Mouse (Mus musculus) limb, embryonic 15.5 days (tissue): Measurements from ENCODE around the gene Dbi. TPM values are rescaled to one million over a fixed set of nuclear protein-coding genes. Genes with fewer than 3 reads are reported as not detected.

Source experiments
- ATAC-seq: fragments of 200-750 bp; cut with Nextera tagmentation; 2 replicates; pipeline ENCODE4 v1.8.0; 2017; ENCODE audit warnings: low read depth, moderate TSS enrichment; ENCODE audit not compliant: insufficient number of reproducible peaks, low FRiP score, low TSS enrichment
- H3K27ac ChIP-seq: fragments of 300-500 bp; sonication (generic); 2 replicates; pipeline ENCODE4 v1.5.1; 2015; ENCODE audit warnings: moderate library complexity, mild to moderate bottlenecking, inconsistent platforms
- H3K27me3 ChIP-seq: fragments of 300-500 bp; sonication (generic); 2 replicates; pipeline ENCODE4 v1.6.1; 2015; ENCODE audit warnings: inconsistent platforms
- H3K36me3 ChIP-seq: fragments of 300-500 bp; sonication (generic); 2 replicates; pipeline ENCODE4 v1.6.1; 2015; ENCODE audit warnings: inconsistent platforms
- H3K4me1 ChIP-seq: fragments of 300-500 bp; sonication (generic); 2 replicates; pipeline ENCODE4 v1.6.1; 2015; ENCODE audit warnings: inconsistent platforms
- H3K4me2 ChIP-seq: fragments of 300-500 bp; sonication (generic); 2 replicates; pipeline ENCODE4 v1.6.1; 2015; ENCODE audit warnings: mild to moderate bottlenecking, inconsistent platforms
- H3K4me3 ChIP-seq: fragments of 300-500 bp; sonication (generic); 2 replicates; pipeline ENCODE4 v1.5.1; 2015; ENCODE audit warnings: mild to moderate bottlenecking, inconsistent platforms
- H3K9ac ChIP-seq: fragments of 300-500 bp; sonication (generic); 2 replicates; pipeline ENCODE4 v1.6.1; 2015; ENCODE audit warnings: inconsistent platforms
- H3K9me3 ChIP-seq: fragments of 300-500 bp; sonication (generic); 2 replicates; pipeline ENCODE4 v1.6.1; 2016; ENCODE audit warnings: inconsistent platforms
- WGBS: fragments of 180-500 bp; shearing (Covaris S2); methylation state at CpG from one replicate; pipeline ENCODE4 v1.1.7; 2015; 5-methylcytosine and 5-hydroxymethylcytosine counted together
- polyA plus RNA-seq: library from polyadenylated mRNA; unstranded; fragments of >200 nt; fragmentation: Nextera tagmentation; extraction: Ambion mirVana; gene quantifications from 2 replicates; pipeline ENCODE4 v1.2.1, GENCODE M21; 2015

Dbi gene
- polyA plus RNA-seq, 1 experiment from 2014 or later = 1,050 TPM

DNA sequence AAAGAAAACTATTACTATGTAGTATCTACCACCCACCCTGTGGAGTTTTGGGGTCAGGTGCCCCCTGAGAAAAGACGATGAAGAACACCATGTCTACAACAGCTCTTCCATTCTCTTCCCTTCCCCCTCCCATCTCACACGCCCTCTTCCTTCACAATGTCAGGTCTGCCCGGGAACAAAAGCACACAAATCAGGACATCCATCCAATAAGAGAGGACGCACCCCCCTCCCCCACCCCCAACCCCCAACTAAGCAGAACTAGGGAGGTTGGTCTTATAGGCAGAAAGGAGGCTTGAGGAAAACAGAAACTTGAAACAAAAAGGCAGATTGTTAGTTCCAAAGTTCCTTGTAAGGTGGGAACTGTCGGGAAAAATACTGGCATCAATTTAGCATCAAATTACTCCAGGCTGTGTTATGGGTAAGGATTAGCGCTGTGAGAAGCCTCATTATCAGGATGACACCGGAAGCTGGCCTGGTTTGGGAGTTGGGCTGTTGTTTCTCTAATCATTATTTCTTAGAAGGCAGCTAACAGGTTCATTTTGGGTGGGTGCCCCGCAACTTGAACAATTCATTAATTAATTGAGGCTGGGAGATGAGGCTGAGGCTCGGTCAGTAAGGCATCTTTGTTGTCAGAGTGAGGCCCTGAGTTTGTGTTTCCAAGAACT, 43.0 kb downstream of the Dbi start:
- no peaks in the 10 kb centered on the region for H3K36me3 ChIP-seq
- ATAC-seq = no peak
- H3K9ac ChIP-seq = no peak overlapping the region
- H3K4me3 ChIP-seq = no peak overlapping the region
- H3K4me1 ChIP-seq = peaks cover 20% of the 10 kb centered on the region
- WGBS = 28% methylated on average over 9 of the region's 9 CpGs
- no peaks in the 10 kb centered on the region for H3K9me3 ChIP-seq
- H3K27ac ChIP-seq = no peak overlapping the region
- peaks cover 7% of the 10 kb centered on the region for H3K27me3 ChIP-seq
- no peak overlapping the region for H3K4me2 ChIP-seq

DNA sequence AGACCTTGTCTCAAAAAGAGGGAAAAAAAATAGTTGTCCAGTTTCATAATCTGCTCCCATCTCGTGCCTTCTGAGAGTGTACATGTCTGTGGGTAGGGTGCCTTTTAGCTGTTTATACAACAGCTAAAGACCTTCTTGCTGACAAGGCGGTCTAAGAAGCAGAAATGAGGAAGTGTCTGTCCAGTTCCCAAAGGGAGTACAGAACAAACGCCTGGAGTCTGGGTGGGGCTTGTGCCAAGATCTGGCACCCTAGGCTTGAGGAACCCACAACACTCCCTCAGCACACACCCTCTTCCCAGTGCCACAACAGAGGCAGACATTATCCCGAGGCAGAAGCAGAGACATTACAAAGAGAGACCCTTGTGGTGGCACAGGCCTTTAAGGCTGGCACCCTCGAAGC, 45.4 kb downstream of the Dbi start:
- Histone ChIP-seq H3K9me3 (no peaks in the 10 kb centered on the region), H3K4me1 (peaks cover 17% of the 10 kb centered on the region), H3K4me2 (no peak overlapping the region), H3K9ac (no peak overlapping the region), H3K27ac (no peak overlapping the region), H3K36me3 (no peaks in the 10 kb centered on the region), H3K27me3 (peaks cover 14% of the 10 kb centered on the region), H3K4me3 (no peak overlapping the region)
- 68% methylated on average over 5 of the region's 5 CpGs for WGBS
- ATAC-seq = no peak

DNA sequence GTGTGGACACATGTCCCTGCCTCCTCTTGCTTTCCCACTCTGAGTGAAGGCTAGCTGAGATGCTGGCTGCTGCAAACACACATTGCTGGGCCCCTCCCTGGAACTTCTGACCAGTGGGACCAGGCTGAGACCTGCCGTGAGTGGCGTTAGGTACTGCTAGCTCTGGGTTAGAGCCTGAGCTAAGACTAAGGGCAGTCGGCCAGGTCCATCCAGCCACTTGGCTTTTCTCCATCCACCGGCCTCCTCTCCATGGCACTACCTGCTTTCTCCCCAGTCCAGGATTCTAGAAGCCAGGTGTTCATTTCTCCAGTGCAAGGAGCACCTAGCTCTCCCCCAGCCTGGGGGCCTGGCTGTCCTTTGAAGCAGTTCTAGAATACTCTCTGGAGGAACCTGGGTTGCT, 45.9 kb downstream of the Dbi start:
- ATAC-seq = no peak
- H3K27ac ChIP-seq = no peak overlapping the region
- 52% methylated on average over 4 of the region's 4 CpGs for WGBS

DNA sequence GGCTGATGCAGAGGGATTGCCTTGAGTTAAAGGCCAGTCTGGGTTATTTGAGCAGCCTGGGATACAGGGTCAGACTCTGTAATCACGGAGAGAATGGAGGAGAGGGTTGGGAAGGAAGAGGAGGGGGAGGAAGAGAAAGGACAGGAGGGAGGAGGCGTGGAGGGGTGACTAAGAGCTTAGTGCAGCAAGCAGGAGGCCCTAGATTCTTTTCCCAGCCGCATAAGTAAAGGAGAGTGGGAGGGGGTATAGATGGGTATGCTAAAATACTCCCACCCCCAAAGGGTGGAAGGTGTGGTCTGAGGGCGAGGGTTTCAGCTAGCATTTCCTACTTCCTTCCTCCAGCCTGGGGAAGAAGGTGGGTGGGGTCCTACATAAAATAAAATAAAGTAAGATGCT, 46.6 kb downstream of the Dbi start:
- 34% methylated on average over 4 of the region's 4 CpGs for WGBS
- H3K4me3 ChIP-seq = 0 out of 2 replicates have a peak overlapping the region, but pooled peaks have one; percentile 39
- H3K4me2 ChIP-seq = 0 out of 2 replicates have a peak overlapping the region, but pooled peaks have one; percentile 87
- no peak for ATAC-seq
- H3K9ac ChIP-seq = no peak overlapping the region
- no peak overlapping the region for H3K27ac ChIP-seq
- no peaks in the 10 kb centered on the region for H3K36me3 ChIP-seq
- H3K9me3 ChIP-seq = no peaks in the 10 kb centered on the region
- peaks cover 14% of the 10 kb centered on the region for H3K27me3 ChIP-seq
- H3K4me1 ChIP-seq = peaks cover 19% of the 10 kb centered on the region

More for the DNA sequence above, 45.9 kb downstream of the Dbi start:
- H3K9ac ChIP-seq = no peak overlapping the region
- H3K4me1 ChIP-seq = peaks cover 17% of the 10 kb centered on the region
- peaks cover 14% of the 10 kb centered on the region for H3K27me3 ChIP-seq
- H3K36me3 ChIP-seq = no peaks in the 10 kb centered on the region
- no peak overlapping the region for H3K4me2 ChIP-seq
- H3K9me3 ChIP-seq = no peaks in the 10 kb centered on the region
- no peak overlapping the region for H3K4me3 ChIP-seq

DNA sequence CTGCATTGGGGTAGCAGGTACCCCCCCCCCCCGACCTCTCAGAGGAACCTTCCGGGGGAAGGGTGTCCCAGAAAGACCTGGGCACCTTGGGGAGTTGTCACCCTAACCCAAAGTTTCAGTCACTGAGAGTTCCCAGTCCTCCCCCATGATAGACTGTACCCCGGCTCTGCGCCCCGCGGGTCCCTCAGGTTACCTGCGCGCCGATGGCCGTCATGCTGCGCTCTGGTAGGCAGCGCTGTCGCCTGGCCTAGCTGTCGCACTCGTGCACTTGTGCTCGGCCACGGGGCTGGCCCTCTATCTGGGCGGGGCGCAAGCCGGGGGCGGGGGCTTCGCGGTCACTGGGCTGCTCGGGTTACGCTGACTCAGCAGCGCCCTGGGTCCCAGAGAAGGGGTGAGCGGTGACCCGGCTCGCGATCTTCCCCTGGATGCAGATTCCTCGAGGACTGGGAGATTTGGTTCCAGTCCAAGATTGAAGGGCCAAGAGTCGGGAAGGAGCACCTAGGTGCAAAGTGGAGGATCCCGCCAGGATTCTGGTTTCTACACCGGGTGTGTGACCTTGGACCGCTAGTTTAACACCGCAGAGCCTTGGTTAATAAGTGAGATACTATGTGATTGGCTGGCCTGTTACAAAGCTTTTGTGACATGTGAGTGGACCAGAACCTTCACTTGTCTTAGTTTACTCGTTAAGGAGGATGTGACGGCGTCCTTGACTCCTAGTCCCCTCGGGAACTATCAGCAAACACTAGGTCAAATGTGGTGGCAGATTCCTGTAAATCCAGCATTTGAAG, 47.2 kb downstream of the Dbi start, which contains the start of gene Tmem37:
Tmem37 (minus strand) TSS at position 556 of the 788 bp plus-strand sequence.
- 3% methylated on average over 40 of the region's 40 CpGs for WGBS
- no peaks in the 10 kb centered on the region for H3K36me3 ChIP-seq
- peaks cover 19% of the 10 kb centered on the region for H3K4me1 ChIP-seq
- H3K4me3 ChIP-seq = peak within 1 kb of the TSS; percentile 39
- peak within 1 kb of the TSS; percentile 87 for H3K4me2 ChIP-seq
- 0 out of 2 replicates have a peak, but pooled peaks have one; percentile 37 for ATAC-seq
- H3K9me3 ChIP-seq = no peaks in the 10 kb centered on the region
- no peak within 1 kb of the TSS for H3K9ac ChIP-seq
- H3K27me3 ChIP-seq = peaks cover 14% of the 10 kb centered on the region
- H3K27ac ChIP-seq = no peak within 1 kb of the TSS

DNA sequence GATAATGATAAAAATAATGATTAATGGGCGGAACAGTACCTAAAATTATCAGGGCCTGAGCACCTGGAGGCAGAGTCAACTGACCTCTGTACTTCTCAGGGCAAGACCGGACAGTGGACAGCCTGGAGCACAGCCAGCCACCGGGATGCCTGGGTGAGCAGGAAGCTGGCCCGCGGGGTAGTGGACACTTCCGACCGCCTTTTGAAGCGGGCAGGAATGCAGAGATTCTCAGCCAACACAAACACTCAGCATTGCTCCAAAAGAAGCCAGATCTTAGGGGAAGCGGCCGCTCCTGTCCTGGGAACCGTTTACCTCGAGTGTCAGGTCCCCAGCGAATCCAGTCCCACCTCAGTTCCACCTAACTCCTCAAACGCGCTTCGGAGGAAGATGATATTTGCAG, 48.0 kb downstream of the Dbi start:
- Histone ChIP-seq H3K27me3 (peaks cover 14% of the 10 kb centered on the region), H3K9ac (no peak overlapping the region), H3K4me1 (peaks cover 19% of the 10 kb centered on the region), H3K4me3 (peak overlapping the region; percentile 39), H3K27ac (no peak overlapping the region), H3K9me3 (no peaks in the 10 kb centered on the region), H3K4me2 (peak overlapping the region; percentile 87), H3K36me3 (no peaks in the 10 kb centered on the region)
- no peak for ATAC-seq
- 12% methylated on average over 16 of the region's 16 CpGs for WGBS

DNA sequence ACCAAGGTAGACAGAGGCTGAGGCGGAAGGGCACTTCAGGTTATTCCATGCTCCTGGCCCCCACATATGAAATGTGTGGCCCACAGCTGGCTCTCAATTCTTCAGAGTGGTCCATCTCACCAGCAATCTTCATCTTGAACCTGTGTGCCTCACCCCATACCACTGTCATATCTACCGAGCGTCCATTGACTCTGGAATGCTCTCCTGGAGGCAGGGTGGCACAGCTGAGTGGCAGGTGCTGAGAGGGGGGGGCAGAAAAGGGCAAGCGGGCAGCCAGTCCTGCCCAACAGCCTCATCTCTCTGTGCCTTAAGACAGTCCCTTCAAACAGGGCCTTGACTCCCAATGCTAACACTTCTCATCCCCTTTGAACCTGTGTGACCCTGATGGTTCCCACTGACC, 49.7 kb downstream of the Dbi start:
- 80% methylated on average over 4 of the region's 4 CpGs for WGBS
- ATAC-seq = no peak
- H3K4me3 ChIP-seq = no peak overlapping the region
- H3K9me3 ChIP-seq = no peaks in the 10 kb centered on the region
- no peaks in the 10 kb centered on the region for H3K36me3 ChIP-seq
- peaks cover 14% of the 10 kb centered on the region for H3K27me3 ChIP-seq
- H3K27ac ChIP-seq = no peak overlapping the region
- peaks cover 19% of the 10 kb centered on the region for H3K4me1 ChIP-seq
- no peak overlapping the region for H3K9ac ChIP-seq
- H3K4me2 ChIP-seq = no peak overlapping the region

DNA sequence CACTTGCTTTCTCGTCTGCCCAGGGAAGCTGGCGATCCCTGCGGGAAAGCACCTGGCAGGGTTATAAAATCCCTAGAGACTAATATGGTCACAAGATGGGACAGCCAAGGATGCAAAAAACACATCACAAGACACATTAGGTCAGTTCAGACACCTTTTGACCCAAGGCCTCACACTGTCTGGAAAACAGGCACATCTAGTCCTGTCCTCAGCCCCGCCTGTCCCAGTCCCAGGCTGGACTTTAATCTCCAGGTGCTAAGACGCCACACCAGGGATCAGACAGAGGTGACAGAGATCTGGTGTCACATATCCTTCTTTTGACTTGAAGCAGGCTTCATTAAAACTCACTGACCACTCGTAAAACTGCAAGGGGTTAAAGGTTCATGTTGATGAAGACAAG, 50.7 kb downstream of the Dbi start:
- Histone ChIP-seq H3K27me3 (peaks cover 14% of the 10 kb centered on the region), H3K9ac (no peak overlapping the region), H3K9me3 (no peaks in the 10 kb centered on the region), H3K36me3 (no peaks in the 10 kb centered on the region), H3K27ac (no peak overlapping the region), H3K4me1 (peaks cover 19% of the 10 kb centered on the region), H3K4me2 (no peak overlapping the region), H3K4me3 (no peak overlapping the region)
- ATAC-seq = no peak
- 43% methylated on average over 6 of the region's 6 CpGs for whole genome bisulfite sequencing

DNA sequence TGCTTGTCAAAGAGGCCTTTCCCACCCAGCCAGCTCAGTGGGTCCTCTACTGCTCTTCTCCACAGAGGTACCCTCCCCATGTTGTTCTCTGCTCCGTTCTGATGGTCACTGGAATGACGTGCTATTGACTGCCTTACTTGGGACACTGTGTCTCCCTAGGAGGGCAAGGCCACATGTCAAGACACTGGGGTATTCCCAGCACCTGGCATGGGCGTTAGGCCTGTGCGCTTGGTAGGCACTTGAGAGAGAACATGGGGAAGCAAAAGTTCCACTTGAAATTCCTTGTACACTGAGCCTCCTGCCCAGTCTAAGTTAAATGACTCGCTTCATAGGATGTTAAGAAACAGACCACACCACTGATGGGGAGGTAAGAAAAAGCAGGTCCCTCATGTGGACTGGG, 51.8 kb downstream of the Dbi start:
- Histone ChIP-seq H3K9me3 (no peaks in the 10 kb centered on the region), H3K27ac (no peak overlapping the region), H3K4me2 (no peak overlapping the region), H3K36me3 (no peaks in the 10 kb centered on the region), H3K27me3 (peaks cover 11% of the 10 kb centered on the region), H3K4me3 (no peak overlapping the region), H3K4me1 (peaks cover 16% of the 10 kb centered on the region), H3K9ac (no peak overlapping the region)
- 78% methylated on average over 5 of the region's 5 CpGs for WGBS
- ATAC-seq = no peak

DNA sequence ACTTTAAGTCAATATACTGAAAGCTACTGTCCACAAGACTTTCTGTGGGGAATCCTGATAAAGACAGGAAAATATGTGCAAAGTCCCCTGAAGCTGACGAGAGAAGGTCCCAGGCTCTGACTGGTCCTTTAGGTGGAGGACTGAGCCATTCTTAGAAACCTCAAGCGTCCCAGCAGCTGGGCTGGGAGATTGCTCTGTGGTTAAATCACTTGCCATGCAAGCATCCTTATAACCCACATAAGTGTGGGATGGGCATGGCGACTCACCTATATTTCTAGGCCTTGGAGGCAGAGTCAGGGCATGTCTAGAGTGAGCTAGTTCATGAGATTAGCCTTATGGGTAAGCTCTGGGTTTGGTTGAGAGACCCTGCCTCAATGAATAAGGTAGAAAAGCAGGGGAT, 54.3 kb downstream of the Dbi start:
- 80% methylated on average over 3 of the region's 3 CpGs for WGBS
- H3K9me3 ChIP-seq = no peaks in the 10 kb centered on the region
- peaks cover 2% of the 10 kb centered on the region; the same call in 1 of the 2 replicates for H3K4me1 ChIP-seq
- no peaks in the 10 kb centered on the region for H3K36me3 ChIP-seq
- H3K27ac ChIP-seq = no peak overlapping the region
- H3K9ac ChIP-seq = no peak overlapping the region
- ATAC-seq = no peak
- H3K4me2 ChIP-seq = no peak overlapping the region
- no peak overlapping the region for H3K4me3 ChIP-seq
- no peaks in the 10 kb centered on the region for H3K27me3 ChIP-seq

DNA sequence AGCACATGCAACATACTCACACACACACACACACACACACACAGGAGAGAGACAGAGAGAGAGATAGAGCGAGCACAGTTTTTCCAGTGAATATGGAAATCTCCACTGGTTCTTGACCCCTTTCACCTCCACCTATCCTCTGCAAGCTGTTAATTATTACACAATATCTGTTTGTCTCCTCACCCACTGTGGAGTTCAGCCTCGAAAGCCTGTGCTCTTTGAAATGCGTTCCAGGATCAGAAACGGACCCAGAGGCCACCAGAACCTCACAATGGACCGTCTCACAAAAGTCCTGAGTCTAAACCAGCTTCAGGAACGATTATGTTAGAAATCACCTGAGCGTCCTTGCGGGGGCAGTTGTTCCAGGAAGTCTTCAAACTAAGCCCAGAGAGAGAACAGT, 54.7 kb downstream of the Dbi start:
- H3K27ac ChIP-seq = no peak overlapping the region
- H3K4me1 ChIP-seq = peaks cover 2% of the 10 kb centered on the region; the same call in 1 of the 2 replicates
- H3K4me2 ChIP-seq = no peak overlapping the region
- WGBS = 87% methylated on average over 8 of the region's 8 CpGs
- no peak for ATAC-seq
- no peak overlapping the region for H3K4me3 ChIP-seq
- no peaks in the 10 kb centered on the region for H3K9me3 ChIP-seq
- no peaks in the 10 kb centered on the region for H3K36me3 ChIP-seq
- no peak overlapping the region for H3K9ac ChIP-seq
- no peaks in the 10 kb centered on the region for H3K27me3 ChIP-seq

DNA sequence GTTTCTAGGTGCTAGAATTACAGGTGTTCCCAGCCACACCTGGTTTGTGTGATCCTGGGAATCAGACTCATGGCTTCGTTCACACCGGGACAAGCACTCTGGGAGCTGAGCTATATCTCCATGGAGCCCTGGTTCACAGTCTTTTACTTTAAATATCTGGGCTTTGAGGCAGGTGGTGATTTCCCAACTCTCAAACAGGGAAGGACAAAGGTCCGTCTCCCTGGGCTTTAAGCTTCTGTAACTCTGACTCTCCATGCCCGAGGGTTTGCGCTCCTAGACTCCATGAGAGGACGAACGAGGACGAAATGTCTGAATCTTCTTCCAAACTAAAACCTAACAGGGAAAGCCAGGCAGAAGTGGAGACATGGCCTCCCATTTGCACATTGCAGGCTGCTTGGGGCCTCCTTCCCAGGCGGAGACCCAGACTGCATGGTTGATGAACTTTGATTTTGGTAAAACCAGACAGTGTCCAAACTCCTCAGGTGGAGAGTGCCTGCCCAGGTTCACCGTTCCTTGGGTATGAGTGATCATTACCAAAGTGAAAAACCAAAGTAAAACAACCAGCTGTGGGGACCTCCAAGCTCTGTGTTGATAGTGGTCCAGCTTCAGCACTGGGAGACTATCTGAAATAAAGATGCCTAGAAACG, 56.7 kb downstream of the Dbi start:
- WGBS = 93% methylated on average over 11 of the region's 11 CpGs
- ATAC-seq = no peak
- Histone ChIP-seq H3K4me1 (no peaks in the 10 kb centered on the region), H3K9me3 (no peaks in the 10 kb centered on the region), H3K9ac (no peak overlapping the region), H3K36me3 (no peaks in the 10 kb centered on the region), H3K27ac (no peak overlapping the region), H3K4me3 (no peak overlapping the region), H3K27me3 (no peaks in the 10 kb centered on the region), H3K4me2 (no peak overlapping the region)
